Mouse (Mus musculus) brown adipose tissue, adult 24 weeks (tissue): ENCODE measurements around the gene Xab2. TPM values are rescaled to one million over a fixed set of nuclear protein-coding genes. Genes with fewer than 3 reads are reported as not detected.
"Not testable (repeated sequence)": the region's sequence is repeated elsewhere in the genome, so short reads cannot be mapped to it uniquely, and the experiment has no call there.

Experiments
- H3K27ac ChIP-seq: fragments of 200-500 bp; replicated peaks from 2 replicates; pipeline ENCODE4 v1.5.1; 2012; ENCODE audit warnings: low read depth, mild to moderate bottlenecking, low read length
- H3K4me1 ChIP-seq: fragments of 200-500 bp; 2 replicates; pipeline ENCODE4 v1.6.1; 2012; ENCODE audit warnings: low read length, mixed read lengths; ENCODE audit not compliant: control insufficient read depth, insufficient read depth, insufficient read length
- H3K4me3 ChIP-seq: fragments of 200-500 bp; 2 replicates; pipeline ENCODE4 v1.5.1; 2012; ENCODE audit warnings: low read depth, mild to moderate bottlenecking, low read length, moderate library complexity; ENCODE audit not compliant: insufficient read depth
- polyA plus RNA-seq: library from polyadenylated mRNA; stranded (reverse); fragments of >200 nt; gene quantifications from 2 replicates; pipeline ENCODE4 v1.2.4, GENCODE M21; 2012; ENCODE audit not compliant: missing spikeins, insufficient read depth, insufficient read length

Xab2 gene
- polyA plus RNA-seq, 1 experiment, result 12.2 TPM

GRCm38 (mm10) chr8:3593470-3593869 is 27.6 kb downstream of the Xab2 start:
- peak overlapping the region; percentile 47 for H3K27ac ChIP-seq

GRCm38 (mm10) chr8:3588258-3588633 is 32.9 kb downstream of the Xab2 start:
- H3K27ac ChIP-seq, result peak overlapping the region; percentile 47
- no peaks in the 10 kb centered on the region for H3K4me1 ChIP-seq
- H3K4me3 ChIP-seq, result peak overlapping the region; percentile 83

More at GRCm38 (mm10) chr8:3593470-3593869, 27.6 kb downstream of the Xab2 start:
- H3K4me3 ChIP-seq, result no peak overlapping the region
- H3K4me1 ChIP-seq, result peaks cover 10% of the 10 kb centered on the region

- no peaks in the 10 kb centered on the region for H3K4me1 ChIP-seq
- H3K27ac ChIP-seq, result peak overlapping the region; percentile 47; the same call in 1 of the 2 replicates
- peak overlapping the region; percentile 83 for H3K4me3 ChIP-seq
Observed at GRCm38 (mm10) chr8:3587391-3588257, 33.5 kb downstream of the Xab2 start.

- H3K4me1 ChIP-seq, result no peaks in the 10 kb centered on the region
- H3K27ac ChIP-seq, result peak within 1 kb of the TSS; percentile 47; the same call in 1 of the 2 replicates
- H3K4me3 ChIP-seq, result peak within 1 kb of the TSS; percentile 83
Observed at GRCm38 (mm10) chr8:3586993-3587390, 34.1 kb downstream of the Xab2 start, which contains the start of gene Camsap3. Camsap3 (plus strand) TSS chr8:3587293.

GRCm38 (mm10) chr8:3586452-3586851 is 34.7 kb downstream of the Xab2 start:
- H3K4me3 ChIP-seq, result no peak overlapping the region
- H3K4me1 ChIP-seq, result no peaks in the 10 kb centered on the region
- H3K27ac ChIP-seq, result no peak overlapping the region

- H3K4me1 ChIP-seq, H3K27ac ChIP-seq, H3K4me3 ChIP-seq: not testable (repeated sequence)
Observed at GRCm38 (mm10) chr8:3581961-3582360, 39.2 kb downstream of the Xab2 start.

- H3K4me3 ChIP-seq, result no peak overlapping the region
- H3K27ac ChIP-seq, result no peak overlapping the region
- H3K4me1 ChIP-seq, result no peaks in the 10 kb centered on the region
Observed at GRCm38 (mm10) chr8:3579390-3580364, 41.4 kb downstream of the Xab2 start.

GRCm38 (mm10) chr8:3576211-3576960 is 44.7 kb downstream of the Xab2 start:
- Histone ChIP-seq H3K27ac (no peak overlapping the region), H3K4me3 (no peak overlapping the region), H3K4me1 (no peaks in the 10 kb centered on the region)

GRCm38 (mm10) chr8:3574546-3574945 is 46.6 kb downstream of the Xab2 start:
- no peaks in the 10 kb centered on the region for H3K4me1 ChIP-seq
- H3K27ac ChIP-seq, result no peak overlapping the region
- H3K4me3 ChIP-seq, result no peak overlapping the region

GRCm38 (mm10) chr8:3569784-3570183 is 51.3 kb downstream of the Xab2 start:
- H3K4me3 ChIP-seq, result no peak overlapping the region
- H3K27ac ChIP-seq, result no peak overlapping the region

GRCm38 (mm10) chr8:3568378-3568777 is 52.7 kb downstream of the Xab2 start:
- no peak overlapping the region for H3K4me3 ChIP-seq
- no peak overlapping the region for H3K27ac ChIP-seq
- H3K4me1 ChIP-seq, result no peaks in the 10 kb centered on the region

More at GRCm38 (mm10) chr8:3569784-3570183, 51.3 kb downstream of the Xab2 start:
- H3K4me1 ChIP-seq, result no peaks in the 10 kb centered on the region

- no peak within 1 kb of the TSS for H3K27ac ChIP-seq
- H3K4me1 ChIP-seq, result no peaks in the 10 kb centered on the region
- peak within 1 kb of the TSS; percentile 11; the same call in 1 of the 2 replicates for H3K4me3 ChIP-seq
Observed at GRCm38 (mm10) chr8:3567641-3568371, 53.3 kb downstream of the Xab2 start, which contains the start of gene C330021F23Rik. C330021F23Rik (plus strand) TSS chr8:3567990.
